In genomic region chr17:80577214-80577613, GRCm38 (mm10) we compare ENCODE assay signal across 8 mouse cellular contexts. TPM values are rescaled to one million over a fixed set of nuclear protein-coding genes. Genes with fewer than 3 reads are reported as not detected.
A peak's percentile ranks its signal among the peaks of the same experiment; 100 is the strongest.
DNase-seq lines count a peak whose midpoint lies in the region; ATAC-seq and TF ChIP-seq lines count a peak whose summit lies in the region.

No protein-coding gene starts in this region.

- TF ChIP-seq CTCF in left cerebral cortex, adult 2 months (IDR thresholded peaks at IDR 0.05), result no peak; the same call in 1 of the 2 replicates

- intact Hi-C loops in left cerebral cortex, adult 2 months (cut with DNase I), result no loop called here

- H3K36me3 ChIP-seq in forebrain, embryonic 10.5 days (replicated peaks), result peaks cover 22% of the 10 kb centered on the region
- H3K36me3 ChIP-seq in hindbrain, embryonic 15.5 days, result peaks cover 14% of the 10 kb centered on the region; the same call in 1 of the 2 replicates

- H3K4me1 ChIP-seq in forebrain, embryonic 10.5 days, result peaks cover 19% of the 10 kb centered on the region
- H3K4me1 ChIP-seq in hindbrain, embryonic 15.5 days (replicated peaks), result peaks cover 17% of the 10 kb centered on the region

- H3K9me3 ChIP-seq in forebrain, embryonic 10.5 days, result no peaks in the 10 kb centered on the region; the same call in 1 of the 2 replicates
- no peaks in the 10 kb centered on the region for H3K9me3 ChIP-seq in hindbrain, embryonic 15.5 days

- H3K9ac ChIP-seq in hindbrain, embryonic 15.5 days, result peak overlapping the region; percentile 58

- peak overlapping the region; percentile 64 for H3K4me3 ChIP-seq in forebrain, embryonic 10.5 days
- peak overlapping the region; percentile 50 for H3K4me3 ChIP-seq in hindbrain, embryonic 15.5 days
- peak overlapping the region; percentile 56 for H3K4me3 ChIP-seq in left cerebral cortex, adult 2 months

- WGBS in forebrain, embryonic 10.5 days, result under 1% methylated on average over 30 of the region's 30 CpGs
- 2% methylated on average over 30 of the region's 30 CpGs for WGBS in hindbrain, embryonic 15.5 days

- peaks cover 7% of the 10 kb centered on the region for H3K27me3 ChIP-seq in forebrain, embryonic 10.5 days (ENCODE audit: poor library complexity, severe bottlenecking)
- H3K27me3 ChIP-seq in hindbrain, embryonic 15.5 days, result no peaks in the 10 kb centered on the region

- peak; percentile 21 for DNase-seq in urinary bladder, postnatal 25 days (ENCODE audit: low spot score)
- no peak for DNase-seq in urinary bladder, postnatal 4 days (ENCODE audit: low spot score in 2 of 2)
- DNase-seq in forebrain, embryonic 10.5 days (ENCODE audit: extremely low spot score, low spot score), result peak; percentile 65
- DNase-seq in left cerebral cortex, adult 2 months (ENCODE audit: extremely low spot score in 1 of 2, low spot score in 2 of 2), result peak; percentile 73 to 80
- DNase-seq in lung, postnatal 36 days, result peak; percentile 63
- DNase-seq in right cerebral cortex, adult 2 months (ENCODE audit: low spot score in 2 of 2), result peak; percentile 81 to 82
- peak; percentile 71 for DNase-seq in thymus, postnatal 4 days

- peak; percentile 90 for ATAC-seq in hindbrain, embryonic 15.5 days (ENCODE audit: low FRiP score, low read depth)

- peak overlapping the region; percentile 74 for H3K27ac ChIP-seq in forebrain, embryonic 10.5 days
- H3K27ac ChIP-seq in hindbrain, embryonic 15.5 days (replicated peaks), result peak overlapping the region; percentile 66
- H3K27ac ChIP-seq in left cerebral cortex, adult 2 months, result peak overlapping the region; percentile 64

- H3K4me2 ChIP-seq in hindbrain, embryonic 15.5 days, result peak overlapping the region; percentile 94

RNA-seq across cellular contexts. Expression of gene Cdkl4, which starts 0.4 kb away (rescaled TPM):
- polyA plus RNA-seq in forebrain, embryonic 10.5 days (2016; fragmentation: Nextera tagmentation; extraction: Ambion mirVana), result 0.71 and 1.2 TPM in 2 replicates
- 5.3 and 5.6 TPM in 2 replicates for polyA plus RNA-seq in hindbrain, embryonic 15.5 days (2015; fragmentation: Nextera tagmentation; extraction: Ambion mirVana)
- total RNA-seq in left cerebral cortex, adult 2 months (2021), result 10 to 100 TPM; 17.9 to 18.9 TPM

Comparison
In these comparisons a context has a peak if more than half of its experiments do, and no peak if none do; other contexts are left out.
1. DNase-seq: peak in urinary bladder, postnatal 25 days (single experiment), forebrain, embryonic 10.5 days (single experiment), left cerebral cortex, adult 2 months (2 of 2), lung, postnatal 36 days (single experiment), right cerebral cortex, adult 2 months (2 of 2) and thymus, postnatal 4 days (single experiment); none in urinary bladder, postnatal 4 days (0 of 2).
2. Peak in every context shown above with its lines, with median percentiles within 50 percentile points of each other: H3K27ac ChIP-seq and H3K4me3 ChIP-seq.